Mouse (Mus musculus): Measurements from ENCODE around the gene Atp2a1. TPM values are rescaled to one million over a fixed set of nuclear protein-coding genes. Genes with fewer than 3 reads are reported as not detected.

Atp2a1 gene
- polyA plus RNA-seq (2012; rRNA removed) = 0.07 and 2.3 TPM in 2 replicates

DNA sequence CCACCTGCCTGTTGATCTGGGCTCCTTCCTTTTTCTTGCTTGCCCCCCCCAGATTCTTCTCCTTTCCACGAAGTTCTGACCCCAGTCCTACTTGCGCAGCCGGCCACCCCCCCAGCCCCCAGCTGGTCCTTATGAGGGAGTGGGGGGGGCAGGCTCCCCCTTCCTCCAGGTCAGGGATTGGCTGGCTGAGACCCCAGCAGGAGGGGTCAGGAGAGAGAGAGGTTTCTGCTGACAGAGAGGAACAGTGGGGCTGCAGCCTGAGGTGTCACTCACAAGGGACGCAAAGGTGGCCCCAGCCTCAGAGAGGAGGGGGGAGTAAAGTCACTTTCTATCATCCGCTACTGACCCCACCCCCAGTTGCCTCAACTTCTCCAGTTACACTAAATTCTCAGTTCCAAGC is at the start of gene Atp2a1:
Gene Atp2a1, minus strand, starts transcription at position 105 of the 400 bp plus-strand sequence.

DNA sequence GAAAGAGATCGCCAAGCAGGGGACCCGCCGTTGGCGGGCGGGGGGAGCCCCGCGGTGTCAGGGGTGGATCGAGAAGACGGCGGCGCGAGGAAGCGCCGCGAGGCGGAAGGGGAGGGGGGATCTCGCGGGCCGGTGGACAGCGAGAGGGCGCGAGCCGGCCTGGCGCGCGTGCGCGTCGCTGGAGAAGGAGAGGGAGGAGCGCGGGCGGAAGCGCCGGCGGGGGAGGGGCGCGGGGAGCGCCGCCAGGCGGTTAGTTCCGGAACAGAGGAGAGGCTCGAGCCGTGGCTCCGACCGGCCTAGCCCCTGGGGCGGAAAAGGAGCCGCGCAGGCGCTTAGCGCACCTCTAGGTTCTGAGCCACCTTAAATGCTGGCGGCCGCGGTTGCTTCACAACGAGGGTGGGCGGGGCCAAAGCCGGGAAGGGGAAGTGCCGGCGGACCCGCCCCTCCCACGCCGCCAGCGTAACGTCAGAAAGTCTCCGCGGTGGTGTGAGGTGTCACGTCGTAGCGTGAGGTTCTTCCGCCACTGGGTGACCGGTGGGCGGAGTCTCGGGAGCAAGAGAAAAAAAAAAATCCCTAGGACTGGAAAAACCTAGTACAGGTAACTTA is 40.5 kb upstream of the Atp2a1 start, which contains the start of gene Atxn2l:
Gene Atxn2l, minus strand, starts transcription at position 165 of the 606 bp plus-strand sequence.

DNA sequence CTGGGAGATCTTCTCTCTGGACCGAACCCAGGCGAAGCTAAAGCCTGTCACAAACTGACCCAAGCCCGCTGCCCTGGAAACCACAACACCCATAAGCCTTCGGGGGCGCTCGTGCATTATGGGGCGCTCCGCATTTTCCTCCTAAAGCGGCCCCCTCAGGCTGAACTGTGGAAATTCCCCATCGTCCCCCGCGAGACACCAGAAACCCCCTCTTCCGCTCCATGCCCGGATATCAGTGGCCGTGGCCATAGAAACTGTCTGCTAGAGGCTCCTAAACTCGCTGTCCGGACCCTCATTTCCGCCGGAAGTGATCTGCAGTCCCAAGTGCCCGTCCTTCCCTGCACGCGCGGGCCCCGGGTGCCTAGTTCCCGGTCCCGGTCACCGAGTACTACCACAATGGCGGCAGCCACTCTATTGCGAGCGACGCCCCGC is 24.2 kb upstream of the Atp2a1 start, which contains the start of gene Tufm:
Gene Tufm, plus strand, starts transcription at position 310 of the 432 bp plus-strand sequence.

DNA sequence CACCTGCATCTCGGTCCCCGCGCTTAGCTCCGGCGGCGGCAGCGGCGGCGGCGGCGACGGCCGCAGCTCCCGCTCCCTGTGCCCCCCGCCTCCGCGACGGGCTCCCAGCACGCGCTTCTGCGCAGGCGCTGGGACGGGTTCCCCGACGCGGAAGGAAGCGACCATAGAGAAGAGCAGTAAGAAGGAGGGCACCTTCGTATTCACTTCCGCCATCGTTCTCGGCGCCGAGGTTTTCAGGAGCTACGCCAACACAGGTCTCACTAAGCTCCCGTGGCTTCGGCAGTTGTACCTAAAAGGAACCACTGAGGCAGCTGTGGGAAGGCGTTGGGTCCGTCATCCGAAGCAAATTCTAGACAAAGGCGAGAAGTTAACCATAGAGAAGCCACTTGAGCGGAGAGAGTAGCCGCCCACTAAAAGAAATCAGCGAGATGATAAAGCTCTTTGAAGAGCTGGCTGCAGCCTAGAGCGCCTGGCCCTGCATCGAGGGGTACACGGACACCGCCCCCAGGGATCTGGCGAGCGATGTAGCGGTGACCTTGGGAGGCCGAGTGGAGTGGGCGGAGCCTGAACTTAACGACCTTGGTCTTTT is 12.2 kb upstream of the Atp2a1 start, which contains the start of gene Sh2b1:
Gene Sh2b1, minus strand, starts transcription at position 432 of the 589 bp plus-strand sequence.

DNA sequence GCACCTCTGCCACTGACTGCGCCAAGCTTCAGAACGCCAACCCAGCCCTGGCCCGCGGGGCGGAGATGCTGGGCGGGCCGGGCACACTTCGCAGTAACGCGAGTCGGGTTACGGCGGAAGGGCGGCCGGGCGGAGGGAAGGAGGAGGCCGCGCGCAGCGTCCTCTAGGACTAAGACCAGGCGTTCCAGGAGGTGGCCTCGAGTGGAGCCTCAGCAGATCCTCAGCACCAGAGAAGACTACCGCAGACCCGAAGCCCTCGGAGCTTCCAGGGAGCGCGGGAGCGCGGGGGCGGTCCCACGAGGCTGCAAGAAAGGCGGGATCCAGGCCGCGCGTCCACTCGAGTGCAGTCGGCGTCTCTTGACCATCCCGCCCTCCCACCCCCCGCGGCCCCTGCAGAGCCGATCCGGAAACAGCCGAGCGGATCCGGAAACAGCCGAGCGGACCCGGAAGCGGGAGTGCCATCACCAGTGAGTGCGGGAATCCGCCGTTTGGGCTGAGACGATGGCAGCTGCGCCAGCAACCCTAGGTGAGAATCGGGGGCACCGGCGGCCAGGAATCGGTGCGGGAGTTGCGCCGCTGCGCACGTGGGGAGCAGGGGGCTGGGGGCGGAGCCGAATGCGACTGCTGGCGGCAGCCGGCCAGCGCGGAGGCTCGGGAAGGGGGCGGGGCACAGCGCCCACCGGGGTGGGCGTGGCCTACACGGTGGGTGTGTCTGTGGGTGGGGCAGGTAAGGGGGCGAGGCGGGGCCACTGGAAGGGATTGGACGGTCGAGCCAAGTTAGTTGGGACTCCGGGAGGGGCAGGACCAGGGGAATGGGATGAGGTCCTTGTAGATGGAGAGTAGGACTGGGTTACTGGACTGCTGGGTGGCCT is 34.0 kb downstream of the Atp2a1 start, which contains the start of gene Rabep2:
Gene Rabep2, plus strand, starts transcription at position 129 of the 872 bp plus-strand sequence.

DNA sequence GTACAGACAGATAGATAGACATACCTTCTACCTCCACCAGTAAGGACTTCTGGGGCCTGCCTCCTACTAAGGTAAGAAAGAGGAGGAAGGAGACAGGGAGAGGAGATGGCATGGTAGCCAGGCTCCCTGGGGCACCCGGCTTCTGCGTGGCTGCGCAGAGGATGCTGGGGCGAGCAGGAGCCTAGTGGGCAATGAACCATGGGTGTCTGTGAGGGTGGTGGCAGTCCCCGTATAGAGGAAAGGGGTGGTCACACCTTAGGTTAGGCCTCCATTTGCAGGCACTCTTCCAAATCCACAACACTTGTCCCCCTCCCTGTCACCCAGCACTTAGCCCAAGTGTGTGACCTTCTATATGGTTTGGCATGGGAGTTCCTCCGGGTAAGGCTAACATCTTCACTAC is 48.2 kb downstream of the Atp2a1 start, which contains the start of gene Cd19:
Gene Cd19, minus strand, starts transcription at position 165 of the 400 bp plus-strand sequence.

DNA sequence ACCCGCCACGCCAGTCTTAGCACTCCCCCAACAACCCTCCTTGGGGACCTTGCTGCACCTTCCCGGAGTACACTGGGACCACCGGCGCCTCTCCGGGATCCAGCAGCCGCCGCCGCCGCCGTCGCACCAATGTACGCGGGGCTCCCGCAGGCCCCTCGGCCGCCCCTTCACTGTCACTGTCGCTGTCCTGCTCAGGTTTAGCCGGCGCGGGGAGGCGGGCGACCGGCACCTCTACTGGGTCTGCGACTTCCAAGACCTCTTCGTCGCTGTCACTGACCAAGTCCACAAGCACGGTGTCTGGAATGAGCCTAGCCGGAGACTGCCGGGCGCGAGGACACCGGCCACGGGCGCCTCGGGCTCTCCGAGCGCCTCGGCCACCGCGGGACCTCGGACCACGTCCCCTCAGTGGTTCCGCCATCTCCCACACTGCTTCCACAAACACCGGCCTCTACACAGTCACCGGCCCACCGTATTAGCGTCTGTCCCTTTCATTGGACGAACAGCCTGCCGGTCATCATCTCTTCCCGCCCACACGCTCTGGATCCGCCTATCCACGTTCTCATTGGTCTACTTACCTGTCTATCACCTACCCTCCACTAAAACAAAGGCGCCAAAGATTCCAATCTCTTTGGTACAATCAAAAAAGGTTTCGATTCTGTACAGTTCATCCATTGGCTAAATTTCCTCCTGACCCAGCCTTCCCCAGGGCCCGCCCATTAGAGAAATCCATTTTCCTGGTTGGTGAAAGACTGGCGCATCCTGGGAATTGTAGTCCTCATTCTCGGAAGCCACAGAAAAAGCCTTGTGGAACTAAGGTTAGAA is 66.4 kb downstream of the Atp2a1 start, which contains the start of gene Nfatc2ip:
Gene Nfatc2ip, minus strand, starts transcription at position 440 of the 822 bp plus-strand sequence.

Other genes with a start within 250 kb of the Atp2a1 start
- gene Sbk1, start 190.5 kb downstream of the Atp2a1 start, polyA plus RNA-seq (2012; rRNA removed) = 0.77 and 0.89 TPM in 2 replicates
- gene Lat, start 93.5 kb downstream of the Atp2a1 start, polyA plus RNA-seq (2012; rRNA removed) = 7.6 and 7.8 TPM in 2 replicates
- gene Spns1, start 85.7 kb downstream of the Atp2a1 start, polyA plus RNA-seq (2012; rRNA removed) = 18.6 and 18.9 TPM in 2 replicates
- gene Nfatc2ip, start 66.4 kb downstream of the Atp2a1 start, polyA plus RNA-seq (2012; rRNA removed) = 6.6 and 8.4 TPM in 2 replicates
- 0.28 and 0.39 TPM in 2 replicates for gene Cd19, start 48.2 kb downstream of the Atp2a1 start, polyA plus RNA-seq (2012; rRNA removed)
- 3.7 and 4.3 TPM in 2 replicates for gene Rabep2, start 34.3 kb downstream of the Atp2a1 start, polyA plus RNA-seq (2012; rRNA removed)
- 11.3 and 12.5 TPM in 2 replicates for gene Sh2b1, start 12.3 kb upstream of the Atp2a1 start, polyA plus RNA-seq (2012; rRNA removed)
- 64.3 and 72.3 TPM in 2 replicates for gene Tufm, start 24.3 kb upstream of the Atp2a1 start, polyA plus RNA-seq (2012; rRNA removed)
- 34.5 and 42.6 TPM in 2 replicates for gene Atxn2l, start 40.3 kb upstream of the Atp2a1 start, polyA plus RNA-seq (2012; rRNA removed)
- 62.2 and 63.9 TPM in 2 replicates for gene Eif3c, start 103.3 kb upstream of the Atp2a1 start, polyA plus RNA-seq (2012; rRNA removed)
- 1.5 and 1.8 TPM in 2 replicates for gene Apobr, start 121.8 kb upstream of the Atp2a1 start, polyA plus RNA-seq (2012; rRNA removed)
- 7.1 and 8.9 TPM in 2 replicates for gene Cln3, start 122.7 kb upstream of the Atp2a1 start, polyA plus RNA-seq (2012; rRNA removed)
- 0.05 TPM in 1 of 2 replicates, not detected in the other for gene Il27, start 131.8 kb upstream of the Atp2a1 start, polyA plus RNA-seq (2012; rRNA removed)
- 2.1 and 2.9 TPM in 2 replicates for gene Nupr1, start 167.8 kb upstream of the Atp2a1 start, polyA plus RNA-seq (2012; rRNA removed)
- 24.7 and 26.9 TPM in 2 replicates for gene Sgf29, start 186.2 kb upstream of the Atp2a1 start, polyA plus RNA-seq (2012; rRNA removed)
- 4.4 and 5.2 TPM in 2 replicates for gene Sult1a1, start 213.3 kb upstream of the Atp2a1 start, polyA plus RNA-seq (2012; rRNA removed)
- gene Bola2, start 232.3 kb upstream of the Atp2a1 start, polyA plus RNA-seq (2012; rRNA removed) = 33.9 and 35.2 TPM in 2 replicates
- 4.6 and 4.9 TPM in 2 replicates for gene Slx1b, start 232.7 kb upstream of the Atp2a1 start, polyA plus RNA-seq (2012; rRNA removed)
- 44.1 and 60.0 TPM in 2 replicates for gene Coro1a, start 244.7 kb upstream of the Atp2a1 start, polyA plus RNA-seq (2012; rRNA removed)